Mouse (Mus musculus): Measurements from ENCODE around the gene Naif1. TPM values are rescaled to one million over a fixed set of nuclear protein-coding genes. Genes with fewer than 3 reads are reported as not detected.

Naif1 gene
- polyA plus RNA-seq, 1 experiment: 0.26 TPM

DNA sequence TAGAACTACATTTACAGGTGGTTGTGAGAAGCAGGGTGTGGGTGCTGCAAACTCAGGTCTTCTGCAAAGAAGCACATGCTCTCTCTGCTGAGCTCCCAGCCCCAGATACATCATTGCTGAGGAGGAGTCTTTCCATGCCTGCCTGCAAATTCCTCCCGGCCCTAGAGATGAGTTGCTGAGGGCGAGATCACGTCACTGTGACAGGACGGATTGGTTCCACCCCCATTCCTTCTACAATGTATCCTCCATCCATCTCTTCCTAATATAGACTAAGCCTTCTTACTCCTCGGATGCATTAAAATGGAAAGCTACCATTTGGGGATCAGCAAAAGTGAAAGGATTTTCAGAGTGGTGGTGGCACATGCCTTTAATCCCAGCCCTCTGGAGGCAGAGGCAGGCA, 24.7 kb upstream of the Naif1 start:
- peaks cover 7% of the 10 kb centered on the region for H3K36me3 ChIP-seq (ENCODE audit: control insufficient read depth)
- H3K4me3 ChIP-seq (replicated peaks): no peak overlapping the region
- no peaks in the 10 kb centered on the region for H3K27me3 ChIP-seq (ENCODE audit: control insufficient read depth)
- H3K4me1 ChIP-seq (ENCODE audit: control insufficient read depth): peaks cover 59% of the 10 kb centered on the region
- TF ChIP-seq GATA1 (IDR thresholded peaks at IDR 0.05; ENCODE audit: low read length) (no peak), TAL1 (IDR thresholded peaks at IDR 0.05; ENCODE audit: low read length) (no peak)
- no peaks in the 10 kb centered on the region for H3K9me3 ChIP-seq (ENCODE audit: control insufficient read depth, low read length)

DNA sequence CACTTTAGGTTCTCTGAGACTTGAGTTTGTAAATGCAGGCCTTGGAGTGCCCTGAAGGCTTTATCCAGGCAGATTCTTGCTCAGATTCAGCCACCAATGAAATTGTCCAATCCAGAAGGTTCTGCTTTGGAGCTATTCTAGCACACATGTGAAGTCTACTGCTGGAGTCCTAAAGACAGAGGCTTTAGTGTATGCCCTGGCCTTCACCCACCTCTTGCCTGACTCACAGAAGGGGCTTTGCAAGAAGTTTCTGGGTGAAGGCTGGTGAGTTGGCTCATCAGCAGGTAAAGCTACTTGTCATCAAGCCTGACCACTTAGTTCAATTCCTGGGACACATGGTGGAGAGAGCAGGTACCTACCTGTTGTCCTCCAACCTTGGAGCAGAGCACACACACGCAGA, 24.1 kb upstream of the Naif1 start:
- no peaks in the 10 kb centered on the region for H3K9me3 ChIP-seq (ENCODE audit: control insufficient read depth, low read length)
- no peaks in the 10 kb centered on the region for H3K27me3 ChIP-seq (ENCODE audit: control insufficient read depth)
- TF ChIP-seq GATA1 (IDR thresholded peaks at IDR 0.05; ENCODE audit: low read length) (no peak), TAL1 (IDR thresholded peaks at IDR 0.05; ENCODE audit: low read length) (no peak)
- H3K36me3 ChIP-seq (ENCODE audit: control insufficient read depth): peaks cover 1% of the 10 kb centered on the region
- H3K4me1 ChIP-seq (ENCODE audit: control insufficient read depth): peaks cover 59% of the 10 kb centered on the region
- H3K4me3 ChIP-seq (replicated peaks): no peak overlapping the region

DNA sequence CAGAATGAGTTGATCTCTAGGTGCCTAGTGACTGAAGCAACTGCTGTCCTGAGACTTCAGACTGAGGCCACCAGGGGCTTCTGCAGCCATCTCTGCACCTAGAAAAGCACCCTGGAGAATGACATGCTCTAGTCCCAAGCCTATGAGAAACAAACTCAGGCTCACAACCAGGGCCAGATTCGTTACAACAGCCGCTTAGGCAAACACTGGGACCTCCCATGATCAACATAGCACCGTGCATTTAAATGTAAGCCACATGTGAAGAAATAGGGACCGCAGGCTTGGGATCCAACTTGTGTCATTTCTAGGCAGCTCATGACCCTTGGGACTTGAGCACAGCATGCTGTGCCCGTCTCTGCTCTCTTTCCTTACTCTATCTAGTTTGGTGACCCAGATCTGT, 22.5 kb upstream of the Naif1 start:
- peaks cover 55% of the 10 kb centered on the region for H3K4me1 ChIP-seq (ENCODE audit: control insufficient read depth)
- no peaks in the 10 kb centered on the region for H3K9me3 ChIP-seq (ENCODE audit: control insufficient read depth, low read length)

DNA sequence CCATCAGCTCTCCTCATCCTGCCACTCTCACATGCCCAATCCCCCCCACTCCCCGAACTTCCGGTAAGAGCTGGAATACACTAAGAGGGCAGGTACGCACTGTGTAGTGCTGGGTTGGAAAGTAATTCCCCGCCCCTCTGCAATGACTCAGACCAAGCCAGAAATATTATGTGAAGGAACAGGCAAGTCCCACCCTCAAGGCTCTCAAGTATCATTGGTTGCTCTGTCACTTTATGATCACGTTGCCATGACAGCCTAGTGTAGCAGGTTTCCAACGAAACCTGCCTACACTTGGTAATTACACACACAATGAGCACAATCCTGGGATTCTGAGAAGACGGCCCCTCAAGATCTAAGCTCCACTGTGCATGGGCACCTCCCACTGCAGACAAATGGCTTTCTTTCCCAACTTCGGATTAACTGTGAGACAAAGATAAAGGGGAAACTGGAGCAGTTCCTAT, 22.0 kb upstream of the Naif1 start:
- Histone ChIP-seq H3K36me3 (ENCODE audit: control insufficient read depth) (no peaks in the 10 kb centered on the region), H3K27me3 (ENCODE audit: control insufficient read depth) (no peaks in the 10 kb centered on the region), H3K4me1 (ENCODE audit: control insufficient read depth) (peaks cover 49% of the 10 kb centered on the region), H3K9me3 (ENCODE audit: control insufficient read depth, low read length) (no peaks in the 10 kb centered on the region), H3K4me3 (replicated peaks) (no peak overlapping the region)
- TF ChIP-seq GATA1 (IDR thresholded peaks at IDR 0.05; ENCODE audit: low read length) (no peak), TAL1 (IDR thresholded peaks at IDR 0.05; ENCODE audit: low read length) (no peak)

More for the DNA sequence above, 22.5 kb upstream of the Naif1 start:
- TF ChIP-seq TAL1 (IDR thresholded peaks at IDR 0.05; ENCODE audit: low read length) (no peak), GATA1 (IDR thresholded peaks at IDR 0.05; ENCODE audit: low read length) (no peak)
- Histone ChIP-seq H3K36me3 (ENCODE audit: control insufficient read depth) (no peaks in the 10 kb centered on the region), H3K27me3 (ENCODE audit: control insufficient read depth) (no peaks in the 10 kb centered on the region), H3K4me3 (replicated peaks) (no peak overlapping the region)

DNA sequence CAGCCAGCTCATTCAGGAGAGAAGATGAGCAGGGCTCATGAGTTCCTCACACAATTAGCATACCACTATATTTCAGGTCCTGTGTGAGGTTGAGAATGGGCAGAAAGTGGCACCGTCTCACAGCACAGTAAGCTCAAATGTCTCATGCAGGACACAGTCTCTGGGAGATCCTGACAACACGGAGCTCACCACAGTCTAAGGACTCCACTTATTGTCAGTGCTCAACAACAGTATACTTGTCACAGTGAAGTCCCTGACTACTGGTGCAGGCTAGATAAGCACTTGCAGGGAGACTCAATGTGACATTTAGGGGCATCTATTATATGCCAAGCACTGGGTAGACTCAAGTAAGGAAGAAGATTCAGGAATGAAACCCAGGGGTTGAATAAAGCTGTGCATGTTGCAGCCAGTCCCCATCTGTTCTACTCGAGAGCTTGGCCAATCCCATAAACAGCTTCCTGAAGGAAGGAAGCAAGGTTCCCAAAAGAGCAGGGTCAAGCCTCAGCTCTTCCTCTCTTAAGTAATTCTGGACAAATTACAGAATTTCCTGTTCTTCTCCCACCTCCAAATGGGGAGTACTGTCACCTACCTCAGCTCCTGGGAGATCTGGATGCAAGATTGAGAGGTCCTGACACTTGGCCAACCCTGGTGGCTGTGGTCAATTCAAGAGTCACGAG, 20.9 kb upstream of the Naif1 start:
- H3K36me3 ChIP-seq (ENCODE audit: control insufficient read depth): no peaks in the 10 kb centered on the region
- H3K9me3 ChIP-seq (ENCODE audit: control insufficient read depth, low read length): no peaks in the 10 kb centered on the region
- no peak for TF ChIP-seq TAL1 (IDR thresholded peaks at IDR 0.05; ENCODE audit: low read length)
- no peak overlapping the region for H3K4me3 ChIP-seq (replicated peaks)
- H3K4me1 ChIP-seq (ENCODE audit: control insufficient read depth): peaks cover 42% of the 10 kb centered on the region
- H3K27me3 ChIP-seq (ENCODE audit: control insufficient read depth): no peaks in the 10 kb centered on the region

DNA sequence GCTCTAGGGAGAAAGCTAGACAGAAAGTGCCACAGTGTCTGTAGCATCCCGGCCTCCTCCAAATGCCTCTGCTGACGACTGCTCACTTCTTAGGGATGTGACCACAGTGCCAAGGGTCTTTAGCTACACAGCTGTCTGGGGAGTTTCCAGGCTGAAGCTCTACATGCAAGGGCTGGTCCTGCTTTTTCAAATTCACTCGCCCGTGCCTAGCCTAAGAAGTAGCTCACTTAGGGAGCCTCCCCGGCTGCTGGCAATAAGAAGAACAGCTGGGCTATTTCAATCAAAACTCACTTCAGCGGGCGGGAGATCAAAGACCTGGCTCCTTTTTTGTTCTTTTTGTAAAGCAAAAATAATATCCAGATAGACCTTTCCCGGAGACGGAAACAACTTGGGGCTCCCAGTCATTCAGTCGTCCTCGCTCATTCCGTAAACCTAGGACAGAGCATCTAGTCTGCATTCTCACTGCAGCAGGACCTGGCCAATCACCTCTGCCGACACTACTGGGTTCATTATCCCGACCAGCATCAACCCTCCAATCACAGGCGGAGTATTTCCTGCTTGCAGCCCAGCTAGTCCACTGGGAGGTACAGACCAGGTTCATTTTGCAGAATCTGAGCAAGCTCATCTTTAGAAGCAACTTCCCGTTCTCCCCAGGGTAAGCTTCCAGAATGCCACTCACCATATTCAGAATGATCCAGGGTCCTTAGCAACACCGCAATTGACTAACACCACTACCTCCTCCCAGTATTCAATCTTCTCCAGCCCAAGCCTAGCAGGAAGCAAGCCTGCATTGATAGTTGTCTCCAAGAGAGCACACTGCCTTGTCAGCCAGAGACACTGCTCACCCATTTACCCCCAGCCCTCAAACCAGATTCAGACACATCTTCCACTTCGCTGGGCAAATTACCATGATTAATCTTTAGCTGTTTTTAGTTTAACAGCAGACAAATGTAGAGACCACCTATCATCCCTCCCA, 19.3 kb upstream of the Naif1 start:
- no peak overlapping the region for H3K4me3 ChIP-seq (replicated peaks)
- no peaks in the 10 kb centered on the region for H3K27me3 ChIP-seq (ENCODE audit: control insufficient read depth)
- H3K9me3 ChIP-seq (ENCODE audit: control insufficient read depth, low read length): no peaks in the 10 kb centered on the region
- TF ChIP-seq TAL1 (IDR thresholded peaks at IDR 0.05; ENCODE audit: low read length) (no peak), GATA1 (IDR thresholded peaks at IDR 0.05; ENCODE audit: low read length) (no peak)
- H3K36me3 ChIP-seq (ENCODE audit: control insufficient read depth): no peaks in the 10 kb centered on the region
- H3K4me1 ChIP-seq (ENCODE audit: control insufficient read depth): peaks cover 30% of the 10 kb centered on the region

DNA sequence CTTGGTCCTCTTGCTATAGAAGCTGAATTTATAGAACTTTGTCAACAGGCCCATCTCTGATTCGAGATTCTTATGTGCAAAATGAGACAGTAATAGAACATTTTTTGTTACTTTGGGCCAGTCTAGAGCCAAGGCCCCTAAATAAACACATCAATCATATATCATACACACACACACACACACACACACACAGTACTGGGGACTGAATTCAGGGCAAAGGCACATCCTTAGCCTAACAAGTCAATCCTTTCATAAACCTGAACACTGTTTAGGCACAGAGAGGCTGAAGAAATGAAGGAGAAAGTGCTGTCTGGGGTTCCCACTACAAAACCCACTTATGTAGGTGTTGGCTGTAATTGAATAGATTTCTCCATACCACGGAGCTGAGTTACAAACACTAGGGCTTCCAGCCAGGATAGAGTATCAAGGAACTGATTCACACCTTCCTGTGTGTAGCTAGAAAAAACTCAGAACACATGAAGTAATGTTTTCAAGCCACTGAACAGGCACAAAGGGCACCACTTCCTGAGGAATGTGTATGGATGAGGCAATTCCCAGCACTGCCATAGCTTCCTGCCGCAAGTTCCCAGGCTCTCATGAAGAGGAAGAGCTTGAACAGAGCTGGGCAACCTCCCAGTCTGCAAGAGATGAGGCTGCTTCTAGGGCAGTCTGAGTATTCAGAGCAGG, 13.4 kb upstream of the Naif1 start:
- H3K4me1 ChIP-seq (ENCODE audit: control insufficient read depth): peaks cover 6% of the 10 kb centered on the region
- H3K9me3 ChIP-seq (ENCODE audit: control insufficient read depth, low read length): no peaks in the 10 kb centered on the region
- TF ChIP-seq GATA1 (IDR thresholded peaks at IDR 0.05; ENCODE audit: low read length) (no peak), TAL1 (IDR thresholded peaks at IDR 0.05; ENCODE audit: low read length) (no peak)

DNA sequence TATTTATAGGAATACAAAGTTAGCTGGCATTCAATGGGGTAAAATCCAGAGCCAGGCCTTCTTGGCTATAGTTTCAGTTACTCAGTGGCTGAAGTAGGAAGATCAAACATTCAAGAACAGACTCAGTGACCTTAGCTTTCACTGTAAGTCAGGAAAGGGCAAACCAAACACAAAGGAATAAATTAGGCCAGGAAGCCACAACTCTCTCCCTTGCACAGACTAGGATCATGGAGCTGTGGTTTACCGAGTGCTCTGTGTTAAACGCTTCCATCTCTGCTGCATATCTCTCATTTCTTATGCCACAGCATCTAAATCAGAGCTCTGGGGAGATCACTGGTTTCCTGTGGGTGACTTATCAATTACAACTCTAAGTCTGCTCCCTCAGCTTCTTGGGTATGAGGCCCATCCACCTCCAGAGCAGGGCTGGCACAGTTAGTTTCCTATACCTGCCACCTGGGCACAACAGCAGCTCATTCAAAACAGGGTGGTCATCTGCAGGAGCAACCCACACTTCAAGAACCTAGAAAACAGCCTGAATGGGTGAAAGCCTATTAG, 12.6 kb upstream of the Naif1 start:
- TF ChIP-seq GATA1 (IDR thresholded peaks at IDR 0.05; ENCODE audit: low read length) (no peak), TAL1 (IDR thresholded peaks at IDR 0.05; ENCODE audit: low read length) (no peak)

More for the DNA sequence above, 13.4 kb upstream of the Naif1 start:
- H3K4me3 ChIP-seq (replicated peaks): no peak overlapping the region
- H3K27me3 ChIP-seq (ENCODE audit: control insufficient read depth): no peaks in the 10 kb centered on the region
- H3K36me3 ChIP-seq (ENCODE audit: control insufficient read depth): peaks cover 2% of the 10 kb centered on the region

More for the DNA sequence above, 12.6 kb upstream of the Naif1 start:
- Histone ChIP-seq H3K9me3 (ENCODE audit: control insufficient read depth, low read length) (no peaks in the 10 kb centered on the region), H3K27me3 (ENCODE audit: control insufficient read depth) (no peaks in the 10 kb centered on the region), H3K4me1 (ENCODE audit: control insufficient read depth) (peaks cover 6% of the 10 kb centered on the region), H3K4me3 (replicated peaks) (no peak overlapping the region), H3K36me3 (ENCODE audit: control insufficient read depth) (peaks cover 2% of the 10 kb centered on the region)
